Mouse (Mus musculus): ENCODE measurements at regions not wholly inside any gene's neighbourhood (a gene's known extent, or its start where the extent isn't known, plus 50 kb on each side); places are given as distances from the start of the nearest gene placed in this dataset.

DNA sequence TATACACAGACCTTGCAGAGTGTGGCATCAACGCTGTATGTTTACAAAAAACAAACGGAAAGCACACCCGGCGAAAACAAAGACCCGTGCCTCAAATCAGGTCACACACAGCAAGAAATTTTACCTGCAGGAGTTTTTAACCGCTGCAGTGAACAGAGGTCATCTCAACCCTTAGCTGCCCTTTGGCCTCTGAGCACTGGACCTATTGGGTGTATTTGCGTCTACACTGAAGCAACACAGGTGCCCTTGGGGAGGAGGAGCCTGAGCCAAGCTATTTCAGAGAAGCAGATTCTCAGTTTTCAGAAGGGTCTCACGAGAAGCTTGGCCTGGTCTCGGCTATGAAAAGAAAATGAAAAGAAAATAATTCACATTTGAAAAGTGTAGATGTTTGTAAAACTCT, 412.1 kb upstream of the Atp11b start:
- TF ChIP-seq CTCF (IDR thresholded peaks at IDR 0.05; ENCODE audit: insufficient read depth, low read length) (no peak), POLR2A (IDR thresholded peaks at IDR 0.05; ENCODE audit: borderline replicate concordance, extremely low read depth, low read depth, low read length) (no peak)
